Mouse (Mus musculus): ENCODE measurements around the gene Alg2.

DNA sequence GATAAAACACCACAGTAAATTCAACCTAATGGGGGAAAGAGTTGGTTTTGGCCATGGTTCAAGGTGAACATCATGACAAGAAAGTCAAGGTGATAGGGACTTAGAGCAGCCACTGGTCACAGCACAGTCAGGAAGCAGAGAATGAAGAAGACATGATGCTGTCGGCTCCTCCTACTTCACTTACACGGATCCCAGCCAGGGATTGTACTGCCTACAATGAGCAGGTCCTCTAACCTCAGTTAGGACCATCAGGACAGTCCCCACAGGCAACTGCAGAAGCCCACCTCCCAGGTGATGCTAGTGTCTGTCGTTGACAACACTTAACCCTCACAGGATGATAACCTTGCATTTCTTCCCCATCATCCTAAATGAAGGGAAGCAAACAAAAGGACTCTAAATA, 56.3 kb downstream of the Alg2 start:
- TF ChIP-seq USF1 (IDR thresholded peaks at IDR 0.05; ENCODE audit: low read depth) (no peak), CTCF (IDR thresholded peaks at IDR 0.05; ENCODE audit: control insufficient read depth, insufficient read depth, insufficient read length) (no peak), MAX (IDR thresholded peaks at IDR 0.05) (no peak), MYOD1 (IDR thresholded peaks at IDR 0.05; ENCODE audit: control insufficient read depth, insufficient read length, low read depth) (no peak), CEBPB (IDR thresholded peaks at IDR 0.05; ENCODE audit: low read depth) (no peak), MYOG (IDR thresholded peaks at IDR 0.05; ENCODE audit: control insufficient read depth, extremely low read depth, insufficient read length) (no peak), FOSL1 (IDR thresholded peaks at IDR 0.05; ENCODE audit: insufficient read depth, low read length, poor library complexity, severe bottlenecking) (no peak)

Data from C2C12 (cell line).